Mouse (Mus musculus): ENCODE measurements at regions not wholly inside any gene's neighbourhood (a gene's known extent, or its start where the extent isn't known, plus 50 kb on each side); places are given as distances from the start of the nearest gene placed in this dataset.
A peak's percentile ranks its signal among the peaks of the same experiment; 100 is the strongest.
"Not testable (repeated sequence)": the region's sequence is repeated elsewhere in the genome, so short reads cannot be mapped to it uniquely, and the experiment has no call there.

DNA sequence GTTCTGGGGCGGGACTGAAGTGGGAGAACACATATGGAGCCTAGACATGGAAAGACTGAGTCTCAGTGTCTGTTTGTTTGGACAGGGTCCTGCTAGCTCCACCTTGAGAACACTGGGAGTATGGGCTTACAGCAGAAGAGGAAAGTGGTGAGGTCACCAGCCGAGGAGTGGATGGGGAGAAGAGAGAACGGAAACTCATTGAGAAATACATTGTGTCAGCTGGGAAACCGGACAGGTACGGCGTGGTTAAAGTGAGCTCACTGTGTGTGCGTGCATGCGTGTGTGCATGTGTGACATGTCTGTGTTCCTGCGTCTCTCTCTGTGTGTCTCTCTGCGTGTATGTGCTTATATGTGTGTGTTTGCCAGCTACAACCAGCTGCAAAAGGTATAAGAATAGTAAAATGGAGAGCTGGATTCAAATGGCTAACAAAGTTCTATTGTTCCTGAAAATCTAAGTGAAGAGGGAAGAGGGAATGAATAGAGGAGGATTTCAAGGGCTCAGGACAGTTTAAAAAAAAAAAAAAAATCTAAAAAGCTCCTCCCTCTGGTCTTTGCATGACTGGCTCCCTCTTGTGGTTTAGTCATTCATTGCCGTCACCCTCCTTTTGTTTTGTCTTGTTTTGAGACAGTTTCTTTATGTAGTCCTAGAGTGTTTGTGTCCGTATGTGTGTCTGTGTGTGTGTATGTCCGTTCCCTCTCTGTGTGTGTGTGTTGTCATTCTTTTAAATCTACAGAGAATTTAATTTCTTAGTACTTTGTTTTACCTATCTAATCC, 52.0 kb upstream of the Ak4 start:
- TF ChIP-seq CTCF (IDR thresholded peaks at IDR 0.05), result peak; percentile 45
- ChIA-PET POLR2A (interaction anchor here (0.6 to 0.8 kb wide), 2 partner anchors 10 to 34 kb away, joined by 3 to 4 read pairs; no protein-coding TSS in a partner anchor), CTCF (interaction anchor here (0.7 to 2.1 kb wide), 10 partner anchors 9 to 92 kb away, joined by 3 to 23 read pairs (median 4); no protein-coding TSS in a partner anchor)
- no peak for ATAC-seq
- in situ Hi-C loops (cut with MboI; ENCODE audit: low pct_unique_long_range_greater_than_20kb), result no loop called here
- no peak for DNase-seq (ENCODE audit: low read depth, low spot score)
- no peaks in the 10 kb centered on the region for H3K27me3 ChIP-seq

DNA sequence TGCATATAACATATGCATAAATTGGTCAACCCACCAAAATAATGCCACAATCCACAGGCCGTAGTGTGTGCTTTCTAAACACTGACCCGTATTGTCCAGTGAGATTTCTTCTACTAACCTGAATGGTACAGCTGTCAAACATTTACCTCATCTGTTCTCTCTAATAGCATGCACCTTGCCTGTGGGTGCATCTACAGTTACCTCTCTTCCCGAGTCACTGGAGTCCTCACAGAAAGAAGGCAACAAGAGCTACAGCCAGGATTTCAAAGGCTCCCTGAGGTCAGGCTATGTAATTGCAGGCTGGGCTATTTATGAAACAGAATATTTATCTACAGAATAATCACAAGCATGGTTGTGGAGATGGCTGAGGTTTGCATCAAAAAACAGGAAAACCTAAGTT, 53.8 kb upstream of the Ak4 start:
- DNase-seq (ENCODE audit: low read depth, low spot score) (no peak), ATAC-seq (no peak)
- in situ Hi-C loops (cut with MboI; ENCODE audit: low pct_unique_long_range_greater_than_20kb), result no loop called here
- POLR2A ChIA-PET, result no interaction called here
- H3K27me3 ChIP-seq, result no peaks in the 10 kb centered on the region
- TF ChIP-seq CTCF (IDR thresholded peaks at IDR 0.05), result no peak
- CTCF ChIA-PET, result interaction anchor here (1.0 to 1.4 kb wide), 2 partner anchors 11 to 16 kb away, joined by 3 read pairs; no protein-coding TSS in a partner anchor

DNA sequence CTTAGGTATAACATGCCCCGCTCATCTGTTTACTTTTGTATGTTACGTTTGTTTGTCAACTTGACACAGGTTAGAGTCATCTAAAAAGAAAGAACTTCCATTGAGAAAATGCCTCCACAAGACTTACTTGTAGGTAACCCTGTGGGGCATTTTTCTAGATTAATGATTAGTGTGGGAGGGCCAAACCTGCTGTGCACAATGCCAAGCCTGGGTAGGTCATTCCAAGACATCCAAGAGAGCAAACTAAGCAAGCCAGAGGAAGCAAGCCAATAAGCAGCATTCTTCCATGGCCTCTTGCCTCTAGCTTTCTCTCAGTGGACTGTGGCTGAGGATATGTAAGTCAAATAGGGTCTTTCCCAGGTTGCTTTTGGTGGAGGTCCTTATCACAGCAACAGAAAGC, 54.4 kb upstream of the Ak4 start:
- H3K27me3 ChIP-seq, result no peaks in the 10 kb centered on the region
- in situ Hi-C loops (cut with MboI; ENCODE audit: low pct_unique_long_range_greater_than_20kb), result no loop called here
- ChIA-PET CTCF (interaction anchor here (1.0 to 1.4 kb wide), 2 partner anchors 11 to 15 kb away, joined by 3 read pairs; no protein-coding TSS in a partner anchor), POLR2A (no interaction called here)
- ATAC-seq (no peak), DNase-seq (ENCODE audit: low read depth, low spot score) (no peak)
- no peak for TF ChIP-seq CTCF (IDR thresholded peaks at IDR 0.05)

DNA sequence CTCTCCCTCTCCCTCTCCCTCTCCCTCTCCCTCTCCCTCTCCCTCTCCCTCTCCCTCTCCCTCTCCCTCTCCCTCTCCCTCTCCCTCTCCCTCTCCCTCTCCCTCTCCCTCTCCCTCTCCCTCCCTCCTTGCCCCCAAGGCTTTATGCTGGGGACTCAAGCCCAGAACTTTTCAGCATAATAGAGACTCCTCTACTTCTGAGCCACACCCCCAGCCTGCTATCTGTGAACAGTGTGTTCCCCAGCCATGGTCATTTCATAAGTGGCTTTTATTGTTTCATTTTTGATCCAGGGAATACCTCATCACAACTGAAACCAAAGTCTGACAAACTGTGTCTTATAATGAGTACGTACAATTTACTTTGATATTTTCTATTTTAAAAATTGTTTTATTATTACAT, 55.8 kb upstream of the Ak4 start:
- POLR2A ChIA-PET; ATAC-seq; H3K27me3 ChIP-seq; DNase-seq (ENCODE audit: low read depth, low spot score); in situ Hi-C loops (cut with MboI; ENCODE audit: low pct_unique_long_range_greater_than_20kb); CTCF ChIA-PET: not testable (repeated sequence)

DNA sequence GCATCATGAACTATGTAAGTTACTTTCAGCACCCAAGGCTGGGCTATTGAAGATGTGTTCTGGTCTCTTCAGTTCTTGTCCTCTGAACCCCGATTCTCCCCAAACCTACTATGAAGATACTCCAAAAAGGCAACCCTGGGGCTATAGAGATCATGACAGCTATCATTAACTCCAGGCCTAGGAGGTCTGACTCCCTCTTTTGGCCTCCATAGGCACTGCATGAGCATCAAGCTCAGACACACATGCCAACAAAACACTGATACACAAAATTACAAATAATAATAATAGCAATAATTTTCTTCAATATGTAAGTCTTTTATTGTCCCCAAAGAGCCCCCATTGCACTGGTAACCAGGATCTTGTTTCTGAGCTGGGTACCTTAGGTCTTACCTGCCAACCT, 57.3 kb upstream of the Ak4 start:
- no peaks in the 10 kb centered on the region for H3K27me3 ChIP-seq
- TF ChIP-seq CTCF (IDR thresholded peaks at IDR 0.05), result peak; percentile 20
- DNase-seq (ENCODE audit: low read depth, low spot score) (no peak), ATAC-seq (no peak)
- in situ Hi-C loops (cut with MboI; ENCODE audit: low pct_unique_long_range_greater_than_20kb), result no loop called here
- ChIA-PET CTCF (no interaction called here), POLR2A (no interaction called here)

DNA sequence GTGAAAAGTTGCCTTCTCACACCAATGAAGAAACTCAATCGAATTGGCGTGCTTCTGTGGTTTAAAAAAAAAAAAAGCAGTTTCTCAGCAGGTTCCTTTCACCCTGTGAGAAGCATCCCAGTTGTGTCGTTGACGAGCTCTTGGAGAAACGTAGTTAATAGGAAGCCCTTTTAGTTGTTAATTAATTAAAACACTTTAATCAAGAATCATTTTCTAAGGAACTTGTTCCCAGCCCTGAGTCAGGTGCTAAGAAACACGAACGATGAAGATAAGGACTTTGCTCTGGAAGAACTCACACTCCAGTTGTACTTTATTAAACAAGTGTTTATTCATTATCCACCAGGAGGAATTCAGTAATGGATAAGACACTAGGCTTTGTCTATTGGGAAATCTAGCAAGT, 58.8 kb upstream of the Ak4 start:
- H3K27me3 ChIP-seq, result no peaks in the 10 kb centered on the region
- CTCF ChIA-PET, result no interaction called here
- POLR2A ChIA-PET, result no interaction called here
- no peak for DNase-seq (ENCODE audit: low read depth, low spot score)
- TF ChIP-seq CTCF (IDR thresholded peaks at IDR 0.05), result no peak
- ATAC-seq, result no peak
- in situ Hi-C loops (cut with MboI; ENCODE audit: low pct_unique_long_range_greater_than_20kb), result no loop called here

DNA sequence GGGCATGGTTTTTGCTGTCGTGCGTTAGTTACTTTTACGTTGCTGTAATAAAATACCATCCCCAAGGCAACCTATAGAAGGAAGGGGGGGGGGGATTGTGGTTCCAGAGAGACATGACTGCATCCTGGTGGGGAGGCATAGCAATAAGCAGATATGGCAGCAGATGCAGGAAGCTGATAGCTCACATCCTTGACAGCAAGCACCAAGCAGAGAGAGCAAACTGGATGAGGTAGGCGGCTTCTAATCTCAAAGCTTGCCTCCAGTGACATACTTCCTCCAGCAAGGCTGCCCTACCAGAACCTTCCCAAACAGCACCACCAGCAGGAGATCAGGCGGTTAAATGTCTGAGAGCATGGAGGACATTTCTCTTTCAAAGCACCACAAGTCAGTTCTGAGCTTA, 60.0 kb upstream of the Ak4 start:
- TF ChIP-seq CTCF (IDR thresholded peaks at IDR 0.05), result no peak
- ChIA-PET POLR2A (no interaction called here), CTCF (interaction anchor here (0.8 to 3.0 kb wide), 3 partner anchors 8 to 10 kb away, joined by 4 to 17 read pairs (median 7); no protein-coding TSS in a partner anchor)
- DNase-seq (ENCODE audit: low read depth, low spot score) (no peak), ATAC-seq (no peak)
- in situ Hi-C loops (cut with MboI; ENCODE audit: low pct_unique_long_range_greater_than_20kb), result no loop called here
- H3K27me3 ChIP-seq, result no peaks in the 10 kb centered on the region

DNA sequence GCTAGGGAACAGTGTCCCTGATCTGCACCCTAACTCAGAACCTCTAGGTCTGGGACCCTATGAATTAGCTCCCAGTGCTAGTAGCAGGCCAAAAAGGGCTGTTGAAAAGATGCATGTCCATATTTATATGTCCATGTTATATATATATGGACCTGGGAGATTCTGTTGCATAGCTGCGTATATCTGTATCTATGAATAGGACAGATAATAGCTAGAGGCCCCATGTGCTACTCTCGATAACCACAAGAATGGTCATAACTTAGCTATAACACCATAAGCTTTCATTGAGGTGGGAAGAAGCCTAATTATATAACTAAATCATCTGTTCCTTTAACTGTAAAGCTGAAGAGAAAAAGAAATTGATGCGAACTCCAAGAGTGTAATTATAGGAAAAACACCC, 60.6 kb upstream of the Ak4 start:
- CTCF ChIA-PET, result interaction anchor here (0.8 to 3.0 kb wide), 3 partner anchors 9 to 11 kb away, joined by 4 to 17 read pairs (median 7); no protein-coding TSS in a partner anchor
- no peaks in the 10 kb centered on the region for H3K27me3 ChIP-seq
- in situ Hi-C loops (cut with MboI; ENCODE audit: low pct_unique_long_range_greater_than_20kb), result no loop called here
- POLR2A ChIA-PET, result no interaction called here
- ATAC-seq, result no peak
- TF ChIP-seq CTCF (IDR thresholded peaks at IDR 0.05), result no peak
- no peak for DNase-seq (ENCODE audit: low read depth, low spot score)

DNA sequence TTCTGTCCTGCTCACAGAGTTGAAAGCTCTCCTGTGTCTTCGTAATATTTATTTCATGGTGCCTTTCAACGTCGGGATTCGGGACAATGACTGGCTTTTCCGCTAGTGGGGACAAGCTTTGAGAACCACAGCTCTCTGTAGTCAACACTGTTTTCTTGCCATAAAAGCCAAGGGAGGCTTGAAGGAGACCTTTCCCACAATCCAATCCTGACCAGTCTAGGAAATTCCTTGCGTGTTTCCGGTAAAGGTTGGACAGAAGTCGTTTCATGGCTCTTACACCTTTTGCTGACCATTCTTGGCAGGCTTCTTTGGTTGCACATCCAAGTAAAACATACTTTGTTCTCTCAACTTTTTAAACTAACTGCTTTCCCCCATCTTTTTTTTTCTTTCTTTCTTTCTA, 61.2 kb upstream of the Ak4 start:
- ATAC-seq, result no peak
- CTCF ChIA-PET, result interaction anchor here (1.1 to 3.0 kb wide), 3 partner anchors 8 to 155 kb away, joined by 3 to 17 read pairs (median 7); no protein-coding TSS in a partner anchor
- no peak for TF ChIP-seq CTCF (IDR thresholded peaks at IDR 0.05)
- in situ Hi-C loops (cut with MboI; ENCODE audit: low pct_unique_long_range_greater_than_20kb), result no loop called here
- POLR2A ChIA-PET, result interaction anchor here (0.8 kb wide), 1 partner anchor 9 kb away, joined by 4 read pairs; no protein-coding TSS in a partner anchor
- no peaks in the 10 kb centered on the region for H3K27me3 ChIP-seq
- DNase-seq (ENCODE audit: low read depth, low spot score), result no peak

DNA sequence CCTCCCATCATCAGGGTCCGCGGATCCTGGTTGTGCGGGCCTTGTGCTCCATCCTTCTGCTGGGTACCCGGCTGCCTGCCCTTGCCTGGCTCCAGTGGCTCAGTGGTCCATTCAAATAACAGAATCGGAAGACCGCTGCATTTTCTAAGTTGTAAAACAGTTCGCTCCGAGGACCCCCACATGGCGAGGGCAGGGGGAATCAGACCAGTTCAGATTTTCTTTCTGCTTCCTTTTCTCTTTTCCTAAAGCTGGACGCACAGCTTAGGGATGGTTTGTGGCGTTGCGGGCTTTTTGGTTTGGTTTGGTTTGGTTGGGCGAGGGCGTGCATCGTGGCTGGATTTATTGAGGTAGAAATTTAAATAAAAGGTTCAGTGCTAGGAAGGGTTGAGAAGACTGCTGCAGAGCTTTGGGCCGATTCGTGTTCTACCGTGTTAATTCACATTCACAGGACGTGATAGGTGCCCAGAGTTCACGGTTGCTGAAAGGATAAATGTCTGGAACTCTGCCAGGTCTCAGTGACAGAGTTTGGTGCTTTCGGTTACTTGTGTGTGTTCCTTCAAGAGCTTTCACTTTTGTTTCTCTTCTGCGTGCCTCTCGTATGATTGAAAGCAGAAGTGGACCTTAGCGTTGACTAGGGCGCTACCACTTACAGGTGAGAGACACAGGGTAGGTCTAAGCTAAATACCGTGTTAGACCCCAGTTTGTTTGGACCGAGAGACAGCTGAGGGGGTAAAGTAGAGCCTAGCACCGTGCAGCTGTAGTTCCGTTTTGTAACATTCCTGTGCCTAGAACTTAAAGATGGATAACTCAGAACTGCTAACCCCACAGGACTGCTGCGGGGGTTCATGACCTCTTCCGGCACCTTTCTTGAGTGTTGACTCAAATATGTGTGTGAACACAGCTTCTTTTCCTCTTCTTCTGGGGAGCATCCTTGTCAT, 61.9 kb upstream of the Ak4 start:
- DNase-seq (ENCODE audit: low read depth, low spot score), result no peak
- TF ChIP-seq CTCF (IDR thresholded peaks at IDR 0.05), result no peak
- H3K27me3 ChIP-seq, result no peaks in the 10 kb centered on the region
- ATAC-seq, result no peak
- CTCF ChIA-PET, result interaction anchor here (1.4 to 3.0 kb wide), 2 partner anchors 10 to 155 kb away, joined by 3 to 17 read pairs; no protein-coding TSS in a partner anchor
- POLR2A ChIA-PET, result interaction anchor here (0.8 kb wide), 1 partner anchor 10 kb away, joined by 4 read pairs; no protein-coding TSS in a partner anchor
- in situ Hi-C loops (cut with MboI; ENCODE audit: low pct_unique_long_range_greater_than_20kb), result no loop called here
